Mouse (Mus musculus): Measurements from ENCODE around the gene Mgl2. TPM values are rescaled to one million over a fixed set of nuclear protein-coding genes. Genes with fewer than 3 reads are reported as not detected.
"Not testable (repeated sequence)": the region's sequence is repeated elsewhere in the genome, so short reads cannot be mapped to it uniquely, and the experiment has no call there.

The Mgl2 gene
- total RNA-seq (2014; fragmentation: Nextera tagmentation): not detected in 2 replicates
- total RNA-seq (2017): not detected in 2 replicates

GRCm38 (mm10) chr11:70129926-70130379, at the start of gene Mgl2:
Gene Mgl2, plus strand, starts transcription at chr11:70130329.
- no peak for ATAC-seq (replicated peaks; ENCODE audit: low FRiP score, low TSS enrichment, poor library complexity, severe bottlenecking)

- ATAC-seq (replicated peaks; ENCODE audit: low FRiP score, low TSS enrichment, poor library complexity, severe bottlenecking): no peak
Measured at GRCm38 (mm10) chr11:70080803-70081590, 49.1 kb upstream of the Mgl2 start.

GRCm38 (mm10) chr11:70084563-70084962, 45.6 kb upstream of the Mgl2 start:
- ATAC-seq (replicated peaks; ENCODE audit: low FRiP score, low TSS enrichment, poor library complexity, severe bottlenecking): no peak

GRCm38 (mm10) chr11:70091986-70092783, 37.9 kb upstream of the Mgl2 start, which contains the start of gene Asgr2:
Gene Asgr2, plus strand, starts transcription at chr11:70092644.
- ATAC-seq (replicated peaks; ENCODE audit: low FRiP score, low TSS enrichment, poor library complexity, severe bottlenecking): no peak

DNA sequence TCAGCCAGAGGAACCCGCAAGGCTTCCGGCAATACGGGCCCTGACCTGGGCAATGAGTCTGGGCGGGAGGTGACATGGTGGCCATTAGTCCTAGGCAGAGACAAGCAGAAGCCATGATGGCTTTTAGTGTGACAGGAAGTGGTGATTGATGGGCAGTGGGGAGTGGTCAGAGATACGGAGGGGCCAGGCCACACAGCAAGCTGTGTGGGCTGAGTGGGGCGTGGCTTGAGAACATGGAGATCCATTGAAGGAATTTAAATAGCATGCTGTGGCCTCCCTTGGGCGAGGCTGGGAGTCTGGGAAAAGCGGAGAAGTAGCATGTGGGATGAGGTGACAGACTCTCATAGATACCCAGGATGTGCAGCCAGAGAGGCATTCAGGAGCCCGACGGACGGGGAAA, 32.7 kb upstream of the Mgl2 start:
- no peak for ATAC-seq (replicated peaks; ENCODE audit: low FRiP score, low TSS enrichment, poor library complexity, severe bottlenecking)

GRCm38 (mm10) chr11:70099102-70099501, 31.0 kb upstream of the Mgl2 start:
- ATAC-seq (replicated peaks; ENCODE audit: low FRiP score, low TSS enrichment, poor library complexity, severe bottlenecking): no peak

- ATAC-seq (replicated peaks; ENCODE audit: low FRiP score, low TSS enrichment, poor library complexity, severe bottlenecking): no peak
Measured at GRCm38 (mm10) chr11:70099809-70100208, 30.3 kb upstream of the Mgl2 start.

GRCm38 (mm10) chr11:70103701-70104315, 26.3 kb upstream of the Mgl2 start:
- no peak for ATAC-seq (replicated peaks; ENCODE audit: low FRiP score, low TSS enrichment, poor library complexity, severe bottlenecking)

- ATAC-seq (replicated peaks; ENCODE audit: low FRiP score, low TSS enrichment, poor library complexity, severe bottlenecking): no peak
Measured at GRCm38 (mm10) chr11:70107085-70107484, 23.0 kb upstream of the Mgl2 start.

GRCm38 (mm10) chr11:70110146-70110545, 20.0 kb upstream of the Mgl2 start:
- ATAC-seq (replicated peaks; ENCODE audit: low FRiP score, low TSS enrichment, poor library complexity, severe bottlenecking): no peak

- peak; percentile 34; the same call in 1 of the 2 replicates for ATAC-seq (replicated peaks; ENCODE audit: low FRiP score, low TSS enrichment, poor library complexity, severe bottlenecking)
Measured at GRCm38 (mm10) chr11:70114562-70114961, 15.6 kb upstream of the Mgl2 start.

GRCm38 (mm10) chr11:70115901-70116300, 14.2 kb upstream of the Mgl2 start:
- ATAC-seq (replicated peaks; ENCODE audit: low FRiP score, low TSS enrichment, poor library complexity, severe bottlenecking): no peak

GRCm38 (mm10) chr11:70135001-70135400, 4.9 kb downstream of the Mgl2 start:
- ATAC-seq (replicated peaks; ENCODE audit: low FRiP score, low TSS enrichment, poor library complexity, severe bottlenecking): not testable (repeated sequence)

DNA sequence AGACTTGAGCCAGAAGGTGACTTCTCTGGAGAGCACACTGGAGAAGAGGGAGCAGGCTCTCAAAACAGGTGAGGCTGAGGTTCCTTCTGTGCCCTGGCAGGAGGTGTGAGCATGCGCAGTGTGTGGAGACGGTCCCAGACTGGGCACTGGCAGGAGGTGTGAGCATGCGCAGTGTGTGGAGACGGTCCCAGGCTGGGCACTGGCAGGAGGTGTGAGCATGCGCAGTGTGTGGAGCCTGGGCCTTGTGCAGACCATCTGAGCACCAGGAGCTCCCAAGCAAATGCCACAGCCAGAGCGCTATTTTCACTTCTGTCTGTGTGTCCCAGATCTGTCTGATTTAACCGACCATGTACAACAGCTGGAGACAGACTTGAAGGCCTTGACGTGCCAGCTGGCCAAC, 5.8 kb downstream of the Mgl2 start:
- ATAC-seq (replicated peaks; ENCODE audit: low FRiP score, low TSS enrichment, poor library complexity, severe bottlenecking): not testable (repeated sequence)

GRCm38 (mm10) chr11:70139171-70139570, 9.0 kb downstream of the Mgl2 start:
- no peak for ATAC-seq (replicated peaks; ENCODE audit: low FRiP score, low TSS enrichment, poor library complexity, severe bottlenecking)

GRCm38 (mm10) chr11:70151072-70151471, 20.9 kb downstream of the Mgl2 start:
- ATAC-seq (replicated peaks; ENCODE audit: low FRiP score, low TSS enrichment, poor library complexity, severe bottlenecking): no peak

GRCm38 (mm10) chr11:70155897-70156296, 25.8 kb downstream of the Mgl2 start, which contains the start of gene Clec10a:
Gene Clec10a, plus strand, starts transcription at chr11:70156197.
- not testable (repeated sequence) for ATAC-seq (replicated peaks; ENCODE audit: low FRiP score, low TSS enrichment, poor library complexity, severe bottlenecking)

DNA sequence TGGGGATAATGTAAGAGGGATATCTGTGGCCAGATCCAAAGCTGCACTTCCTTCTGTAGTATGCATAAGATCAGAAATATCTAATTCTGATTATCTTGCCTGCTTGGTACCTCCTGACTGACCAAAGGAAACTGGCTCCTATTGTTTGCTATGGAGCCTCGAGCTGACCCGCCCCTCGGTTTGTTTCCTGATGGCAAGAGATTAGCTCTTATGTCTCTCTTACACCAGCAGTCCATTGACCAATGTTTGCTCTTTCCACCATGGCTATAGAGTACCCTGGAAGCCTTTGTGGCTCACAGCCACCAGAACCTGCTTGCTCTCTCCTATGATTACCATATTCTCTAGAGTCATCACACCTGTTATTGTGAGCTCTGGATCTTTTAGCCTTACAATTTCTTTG, 32.2 kb downstream of the Mgl2 start:
- ATAC-seq (replicated peaks; ENCODE audit: low FRiP score, low TSS enrichment, poor library complexity, severe bottlenecking): no peak

DNA sequence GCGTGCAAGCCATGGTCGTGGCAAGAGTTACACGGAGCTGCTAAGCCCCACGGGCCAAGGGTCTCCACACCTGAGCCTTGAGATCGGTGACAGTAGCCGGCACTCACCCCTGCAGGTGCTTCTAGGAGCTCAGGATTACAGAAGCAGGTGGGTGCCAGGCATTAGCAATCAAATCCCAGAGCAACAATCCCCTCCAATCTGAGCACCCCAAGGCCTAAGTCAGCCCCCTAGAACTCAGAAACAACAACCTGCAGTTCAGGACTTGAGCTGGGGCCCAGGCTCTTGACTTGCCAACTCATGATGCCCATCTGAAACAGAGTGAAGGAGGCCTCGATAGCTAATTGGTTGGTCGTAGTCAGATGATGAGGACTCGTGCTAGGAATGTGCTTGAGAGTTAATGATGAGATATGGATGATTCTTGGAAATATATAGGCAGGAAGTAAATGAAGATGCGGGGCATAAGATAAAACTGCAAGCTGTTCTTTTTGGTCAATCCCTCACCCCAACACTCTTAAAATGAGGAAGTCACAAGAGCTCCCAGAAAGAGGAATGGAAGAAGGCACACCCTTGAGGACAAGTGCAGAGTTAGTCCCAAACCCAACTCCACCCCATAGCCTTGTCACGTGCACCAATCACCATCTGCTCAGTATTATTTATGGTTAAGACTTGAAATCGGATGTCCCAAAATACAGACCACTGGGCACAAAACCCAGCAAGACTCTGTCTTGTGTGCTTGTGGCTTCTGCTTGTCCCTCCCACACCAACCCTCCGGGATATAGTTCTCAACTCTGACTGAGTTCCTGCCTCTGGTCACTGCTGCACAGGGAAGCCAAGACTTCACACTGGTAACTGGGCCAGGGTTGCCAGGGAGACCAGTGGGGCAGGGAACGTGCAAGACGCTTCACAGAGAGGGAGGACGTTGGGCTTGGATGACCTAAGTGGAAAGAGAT, 36.1 kb downstream of the Mgl2 start:
- ATAC-seq (replicated peaks; ENCODE audit: low FRiP score, low TSS enrichment, poor library complexity, severe bottlenecking): no peak

Measured in megakaryocyte-erythroid progenitor cell, adult 5-6 weeks (primary cell).